Mouse (Mus musculus): ENCODE measurements around the gene Bud31. TPM values are rescaled to one million over a fixed set of nuclear protein-coding genes. Genes with fewer than 3 reads are reported as not detected.

Bud31 gene
- polyA plus RNA-seq, 1 experiment, result 106 TPM

DNA sequence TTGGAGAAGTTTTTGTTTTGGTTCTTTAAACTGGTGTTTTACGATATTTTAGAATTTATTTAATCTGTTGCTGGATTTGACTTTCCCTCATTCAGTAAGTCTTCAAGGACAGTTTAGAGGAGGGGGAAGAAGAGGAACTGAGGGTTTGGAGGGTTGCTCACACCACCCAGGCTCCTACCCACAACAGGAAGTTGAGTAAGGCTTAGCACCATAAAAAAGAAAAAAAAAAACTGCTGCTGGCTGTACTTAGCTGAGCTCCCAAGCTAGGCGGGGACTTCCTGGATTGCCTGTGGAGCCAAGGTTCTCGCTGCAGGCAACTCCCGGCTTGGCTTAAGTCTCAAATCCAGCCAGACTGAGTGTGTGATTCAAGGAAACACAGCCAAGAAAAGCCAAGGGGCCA is 23.8 kb upstream of the Bud31 start:
- Histone ChIP-seq H3K27me3 (ENCODE audit: control insufficient read depth, insufficient read depth, low read length) (no peaks in the 10 kb centered on the region), H3K4me3 (replicated peaks; ENCODE audit: insufficient read depth, low read depth, low read length) (no peak overlapping the region), H3K4me1 (ENCODE audit: control insufficient read depth, insufficient read depth, low read length) (no peaks in the 10 kb centered on the region), H3K27ac (ENCODE audit: insufficient read depth, low read length) (no peak overlapping the region)
- TF ChIP-seq CTCF (IDR thresholded peaks at IDR 0.05; ENCODE audit: borderline replicate concordance, insufficient read depth, low read depth, low read length), result no peak
- no peak for TF ChIP-seq POLR2A (IDR thresholded peaks at IDR 0.05; ENCODE audit: borderline replicate concordance, insufficient read depth, low read length)
- no peak for DNase-seq
- WGBS, result 33% methylated on average over 4 of the region's 4 CpGs

- Histone ChIP-seq H3K4me1 (ENCODE audit: control insufficient read depth, insufficient read depth, low read length) (no peaks in the 10 kb centered on the region), H3K27ac (ENCODE audit: insufficient read depth, low read length) (0 out of 2 replicates have a peak overlapping the region, but pooled peaks have one; percentile 56), H3K4me3 (replicated peaks; ENCODE audit: insufficient read depth, low read depth, low read length) (no peak overlapping the region), H3K27me3 (ENCODE audit: control insufficient read depth, insufficient read depth, low read length) (no peaks in the 10 kb centered on the region)
- WGBS, result 29% methylated on average over 10 of the region's 10 CpGs
- DNase-seq, result peak in 1 of 2 experiments; percentile 40
- TF ChIP-seq CTCF (IDR thresholded peaks at IDR 0.05; ENCODE audit: borderline replicate concordance, insufficient read depth, low read depth, low read length), result no peak
- TF ChIP-seq POLR2A (IDR thresholded peaks at IDR 0.05; ENCODE audit: borderline replicate concordance, insufficient read depth, low read length), result no peak
These were observed 23.2 kb upstream of the Bud31 start for GRCm38 (mm10) chr5:145116916-145117315.

DNA sequence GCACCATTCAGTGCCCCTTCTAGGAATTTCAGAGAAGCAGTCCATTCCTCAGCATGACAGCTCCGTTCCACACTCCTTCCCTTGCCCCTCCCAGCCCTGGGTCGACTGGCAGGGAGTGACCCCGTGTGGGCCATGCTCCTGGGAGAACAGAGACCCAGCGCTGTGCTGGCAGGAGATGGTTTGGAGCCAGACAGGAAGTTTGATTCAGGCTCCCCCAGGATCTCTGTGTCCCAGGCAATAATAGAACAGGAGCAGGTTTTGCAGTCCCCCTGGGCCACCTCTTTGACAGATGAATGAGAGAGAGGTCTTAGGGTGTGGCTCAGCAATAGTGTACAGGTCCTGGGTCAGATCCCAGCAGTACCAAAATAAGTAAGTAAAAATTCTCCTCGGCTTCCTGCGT is 22.2 kb upstream of the Bud31 start:
- Histone ChIP-seq H3K4me3 (replicated peaks; ENCODE audit: insufficient read depth, low read depth, low read length) (no peak overlapping the region), H3K27me3 (ENCODE audit: control insufficient read depth, insufficient read depth, low read length) (no peaks in the 10 kb centered on the region), H3K27ac (ENCODE audit: insufficient read depth, low read length) (no peak overlapping the region), H3K4me1 (ENCODE audit: control insufficient read depth, insufficient read depth, low read length) (no peaks in the 10 kb centered on the region)
- TF ChIP-seq CTCF (IDR thresholded peaks at IDR 0.05; ENCODE audit: borderline replicate concordance, insufficient read depth, low read depth, low read length), result no peak
- TF ChIP-seq POLR2A (IDR thresholded peaks at IDR 0.05; ENCODE audit: borderline replicate concordance, insufficient read depth, low read length), result no peak
- DNase-seq, result no peak
- 53% methylated on average over 6 of the region's 6 CpGs for WGBS

GRCm38 (mm10) chr5:145118461-145118860 is 21.7 kb upstream of the Bud31 start:
- WGBS, result 86% methylated on average over 5 of the region's 5 CpGs
- Histone ChIP-seq H3K4me1 (ENCODE audit: control insufficient read depth, insufficient read depth, low read length) (no peaks in the 10 kb centered on the region), H3K27ac (ENCODE audit: insufficient read depth, low read length) (no peak overlapping the region)

GRCm38 (mm10) chr5:145119385-145119784 is 20.8 kb upstream of the Bud31 start:
- H3K4me3 ChIP-seq (replicated peaks; ENCODE audit: insufficient read depth, low read depth, low read length), result no peak overlapping the region
- no peak overlapping the region for H3K27ac ChIP-seq (ENCODE audit: insufficient read depth, low read length)
- H3K4me1 ChIP-seq (ENCODE audit: control insufficient read depth, insufficient read depth, low read length), result no peaks in the 10 kb centered on the region
- TF ChIP-seq CTCF (IDR thresholded peaks at IDR 0.05; ENCODE audit: borderline replicate concordance, insufficient read depth, low read depth, low read length) (0 out of 2 replicates have a peak, but pooled peaks have one; percentile 19), POLR2A (IDR thresholded peaks at IDR 0.05; ENCODE audit: borderline replicate concordance, insufficient read depth, low read length) (no peak)
- DNase-seq, result no peak
- H3K27me3 ChIP-seq (ENCODE audit: control insufficient read depth, insufficient read depth, low read length), result no peaks in the 10 kb centered on the region
- WGBS, result 88% methylated on average over 2 of the region's 2 CpGs

More at GRCm38 (mm10) chr5:145118461-145118860, 21.7 kb upstream of the Bud31 start:
- no peak overlapping the region for H3K4me3 ChIP-seq (replicated peaks; ENCODE audit: insufficient read depth, low read depth, low read length)
- H3K27me3 ChIP-seq (ENCODE audit: control insufficient read depth, insufficient read depth, low read length), result no peaks in the 10 kb centered on the region
- no peak for DNase-seq
- TF ChIP-seq CTCF (IDR thresholded peaks at IDR 0.05; ENCODE audit: borderline replicate concordance, insufficient read depth, low read depth, low read length) (no peak), POLR2A (IDR thresholded peaks at IDR 0.05; ENCODE audit: borderline replicate concordance, insufficient read depth, low read length) (no peak)

DNA sequence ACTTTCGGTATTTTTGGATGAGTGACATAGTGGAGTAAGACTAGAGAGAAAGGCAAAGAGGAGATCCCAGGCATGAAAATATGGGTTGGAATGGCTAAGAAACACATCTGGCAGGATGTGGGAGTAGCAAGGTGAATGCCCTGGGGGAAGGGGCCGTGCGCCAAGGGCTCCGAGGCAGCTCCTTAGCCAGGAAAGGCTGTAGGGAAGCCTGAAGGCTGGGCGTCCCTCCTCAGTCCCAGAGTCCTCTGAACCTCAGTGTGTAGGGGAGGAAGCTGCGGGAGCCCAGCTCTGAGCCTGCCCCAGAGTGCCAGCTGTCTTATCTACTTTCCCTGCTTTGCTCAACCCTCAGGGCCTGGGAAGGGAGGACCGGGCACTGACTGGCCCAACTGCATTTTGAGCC is 19.2 kb upstream of the Bud31 start:
- H3K4me3 ChIP-seq (replicated peaks; ENCODE audit: insufficient read depth, low read depth, low read length), result no peak overlapping the region
- DNase-seq, result no peak
- no peaks in the 10 kb centered on the region for H3K27me3 ChIP-seq (ENCODE audit: control insufficient read depth, insufficient read depth, low read length)
- WGBS, result 68% methylated on average over 7 of the region's 7 CpGs
- TF ChIP-seq CTCF (IDR thresholded peaks at IDR 0.05; ENCODE audit: borderline replicate concordance, insufficient read depth, low read depth, low read length), result no peak
- TF ChIP-seq POLR2A (IDR thresholded peaks at IDR 0.05; ENCODE audit: borderline replicate concordance, insufficient read depth, low read length), result no peak
- no peaks in the 10 kb centered on the region for H3K4me1 ChIP-seq (ENCODE audit: control insufficient read depth, insufficient read depth, low read length)
- H3K27ac ChIP-seq (ENCODE audit: insufficient read depth, low read length), result no peak overlapping the region

- no peak overlapping the region for H3K4me3 ChIP-seq (replicated peaks; ENCODE audit: insufficient read depth, low read depth, low read length)
- H3K27me3 ChIP-seq (ENCODE audit: control insufficient read depth, insufficient read depth, low read length), result no peaks in the 10 kb centered on the region
- no peak for DNase-seq
- WGBS, result 93% methylated on average over 19 of the region's 19 CpGs
- H3K4me1 ChIP-seq (ENCODE audit: control insufficient read depth, insufficient read depth, low read length), result no peaks in the 10 kb centered on the region; the same call in 1 of the 2 replicates
- H3K27ac ChIP-seq (ENCODE audit: insufficient read depth, low read length), result no peak overlapping the region
- TF ChIP-seq POLR2A (IDR thresholded peaks at IDR 0.05; ENCODE audit: borderline replicate concordance, insufficient read depth, low read length) (no peak), CTCF (IDR thresholded peaks at IDR 0.05; ENCODE audit: borderline replicate concordance, insufficient read depth, low read depth, low read length) (no peak)
These were observed 16.8 kb upstream of the Bud31 start for GRCm38 (mm10) chr5:145123396-145123795.

- H3K4me1 ChIP-seq (ENCODE audit: control insufficient read depth, insufficient read depth, low read length), result no peaks in the 10 kb centered on the region; the same call in 1 of the 2 replicates
- 87% methylated on average over 9 of the region's 9 CpGs for WGBS
- no peak overlapping the region for H3K4me3 ChIP-seq (replicated peaks; ENCODE audit: insufficient read depth, low read depth, low read length)
- DNase-seq, result no peak
- no peak overlapping the region for H3K27ac ChIP-seq (ENCODE audit: insufficient read depth, low read length)
- no peak for TF ChIP-seq CTCF (IDR thresholded peaks at IDR 0.05; ENCODE audit: borderline replicate concordance, insufficient read depth, low read depth, low read length)
- TF ChIP-seq POLR2A (IDR thresholded peaks at IDR 0.05; ENCODE audit: borderline replicate concordance, insufficient read depth, low read length), result no peak
- no peaks in the 10 kb centered on the region for H3K27me3 ChIP-seq (ENCODE audit: control insufficient read depth, insufficient read depth, low read length)
These were observed 13.6 kb upstream of the Bud31 start for GRCm38 (mm10) chr5:145126580-145126979.

All from cerebellum, adult 2 months (tissue).